Mouse (Mus musculus): ENCODE data around the gene Cap2.

GRCm38 (mm10) chr13:46540943-46541342 is 39.3 kb downstream of the Cap2 start:
- TF ChIP-seq CTCF (IDR thresholded peaks at IDR 0.05; ENCODE audit: low read depth): no peak
- TF ChIP-seq EP300 (optimal IDR thresholded peaks at IDR 0.05): no peak
